Mouse (Mus musculus): ENCODE data around the gene Pdcd1lg2.

DNA sequence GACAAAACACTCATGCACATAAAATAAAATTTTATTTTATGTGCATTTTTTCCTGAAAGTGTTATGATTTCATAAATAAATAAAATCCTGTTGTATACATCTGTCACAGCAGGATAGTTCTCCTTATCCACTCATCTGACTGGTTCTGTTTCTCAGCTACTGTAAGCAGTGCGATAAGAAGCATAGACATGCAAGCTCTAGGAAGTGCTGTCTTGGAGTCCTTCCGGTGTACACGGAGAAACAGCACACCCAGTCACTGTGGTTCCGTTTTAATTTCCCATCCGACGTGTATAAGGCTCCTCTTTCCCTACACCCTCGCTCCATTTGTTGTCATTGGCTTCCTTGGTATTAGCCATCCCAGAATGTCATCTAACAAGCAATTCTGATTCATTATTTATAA, 87.2 kb downstream of the Pdcd1lg2 start:
- TF ChIP-seq CTCF (IDR thresholded peaks at IDR 0.05; ENCODE audit: low read depth) = no peak
- no peak for TF ChIP-seq EP300 (optimal IDR thresholded peaks at IDR 0.05)

Measured in stomach, postnatal 0 days (tissue).